Mouse (Mus musculus) layer of hippocampus, adult 9-10 months (tissue): ENCODE measurements around the gene Akap14.

ENCODE experiments used
- DNase-seq: peaks from one replicate; pipeline ENCODE4 v3.0.0; 2022; ENCODE audit warnings: low spot score

Gene Akap14

DNA sequence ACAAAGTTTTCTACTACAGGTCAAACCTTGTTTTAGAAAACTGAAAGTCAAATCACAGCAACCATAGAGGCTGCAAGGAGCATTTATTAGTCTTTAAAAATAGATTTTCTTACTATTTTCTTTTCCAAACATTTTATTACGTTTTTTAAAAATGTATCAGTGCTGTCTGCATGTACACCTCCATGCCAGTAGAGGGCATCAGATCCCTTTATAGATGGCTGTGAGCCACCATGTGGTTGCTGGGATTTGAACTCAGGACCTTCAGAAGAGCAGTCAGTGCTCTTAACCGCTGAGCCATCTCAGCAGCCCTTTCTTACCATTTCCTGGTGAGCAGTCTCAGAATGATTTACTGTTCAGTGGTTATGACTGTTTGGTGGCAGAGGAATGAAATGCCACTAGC lies 64.8 kb downstream of the Akap14 start:
- no peak for DNase-seq
